Mouse (Mus musculus) left cerebral cortex, adult 9 months (tissue): ENCODE measurements around the gene Clybl.

Experiments used
- DNase-seq, 2 experiments: peaks; one replicate each; pipeline ENCODE4 v3.0.0; 2022; ENCODE audit warnings: low spot score in 2 of 2

Clybl gene

GRCm38 (mm10) chr14:122249123-122249522, 67.6 kb downstream of the Clybl start:
- DNase-seq = no peak

- DNase-seq = no peak
Observed at GRCm38 (mm10) chr14:122251346-122251745, 69.8 kb downstream of the Clybl start.

GRCm38 (mm10) chr14:122255562-122256260, 74.2 kb downstream of the Clybl start:
- no peak for DNase-seq

- no peak for DNase-seq
Observed at GRCm38 (mm10) chr14:122256261-122256634, 74.7 kb downstream of the Clybl start.

- DNase-seq = no peak
Observed at GRCm38 (mm10) chr14:122258297-122258696, 76.8 kb downstream of the Clybl start.

- no peak for DNase-seq
Observed at GRCm38 (mm10) chr14:122261250-122261649, 79.7 kb downstream of the Clybl start.

GRCm38 (mm10) chr14:122262851-122263659, 81.6 kb downstream of the Clybl start:
- DNase-seq = no peak

- DNase-seq = no peak
Observed at GRCm38 (mm10) chr14:122265214-122265613, 83.7 kb downstream of the Clybl start.

- DNase-seq = no peak
Observed at GRCm38 (mm10) chr14:122267590-122267989, 86.1 kb downstream of the Clybl start.

GRCm38 (mm10) chr14:122271104-122271746, 89.7 kb downstream of the Clybl start:
- DNase-seq = no peak

GRCm38 (mm10) chr14:122277142-122277541, 95.6 kb downstream of the Clybl start:
- DNase-seq = no peak

- no peak for DNase-seq
Observed at GRCm38 (mm10) chr14:122279462-122280308, 98.2 kb downstream of the Clybl start.

GRCm38 (mm10) chr14:122280309-122281071, 99.0 kb downstream of the Clybl start:
- DNase-seq = no peak

GRCm38 (mm10) chr14:122281072-122281634, 99.6 kb downstream of the Clybl start:
- no peak for DNase-seq

GRCm38 (mm10) chr14:122283959-122284358, 102.5 kb downstream of the Clybl start:
- no peak for DNase-seq

GRCm38 (mm10) chr14:122296399-122296798, 114.9 kb downstream of the Clybl start:
- DNase-seq = no peak

- no peak for DNase-seq
Observed at GRCm38 (mm10) chr14:122296864-122297263, 115.4 kb downstream of the Clybl start.

GRCm38 (mm10) chr14:122297386-122298109, 116.0 kb downstream of the Clybl start:
- DNase-seq = no peak

GRCm38 (mm10) chr14:122300261-122300660, 118.8 kb downstream of the Clybl start:
- no peak for DNase-seq

GRCm38 (mm10) chr14:122303821-122304220, 122.3 kb downstream of the Clybl start:
- DNase-seq = no peak
